Mouse (Mus musculus) neural tube, embryonic 15.5 days (tissue): ENCODE results near the gene 1700010I14Rik. TPM values are rescaled to one million over a fixed set of nuclear protein-coding genes. Genes with fewer than 3 reads are reported as not detected.

Source experiments
- ATAC-seq: fragments of 200-750 bp; cut with Nextera tagmentation; 2 replicates; pipeline ENCODE4 v1.8.0; 2017; ENCODE audit warnings: mild to moderate bottlenecking, moderate TSS enrichment, moderate library complexity; ENCODE audit not compliant: low FRiP score
- H3K27ac ChIP-seq: fragments of 300-500 bp; sonication (generic); replicated peaks from 2 replicates; pipeline ENCODE4 v1.5.1; 2015; ENCODE audit warnings: mild to moderate bottlenecking, inconsistent platforms
- H3K27me3 ChIP-seq: fragments of 300-500 bp; sonication (generic); replicated peaks from 2 replicates; pipeline ENCODE4 v1.6.1; 2015; ENCODE audit warnings: inconsistent platforms
- H3K36me3 ChIP-seq: fragments of 300-500 bp; sonication (generic); 2 replicates; pipeline ENCODE4 v1.6.1; 2015; ENCODE audit warnings: inconsistent platforms
- H3K4me1 ChIP-seq: fragments of 300-500 bp; sonication (generic); 2 replicates; pipeline ENCODE4 v1.6.1; 2015; ENCODE audit warnings: inconsistent platforms
- H3K4me2 ChIP-seq: fragments of 300-500 bp; sonication (generic); 2 replicates; pipeline ENCODE4 v1.6.1; 2015; ENCODE audit warnings: inconsistent platforms, mild to moderate bottlenecking, moderate library complexity
- H3K4me3 ChIP-seq: fragments of 300-500 bp; sonication (generic); replicated peaks from 2 replicates; pipeline ENCODE4 v1.5.1; 2015; ENCODE audit warnings: mild to moderate bottlenecking, inconsistent platforms
- H3K9ac ChIP-seq: fragments of 300-500 bp; sonication (generic); replicated peaks from 2 replicates; pipeline ENCODE4 v1.6.1; 2015; ENCODE audit warnings: mild to moderate bottlenecking, inconsistent platforms
- H3K9me3 ChIP-seq: fragments of 300-500 bp; sonication (generic); replicated peaks from 2 replicates; pipeline ENCODE4 v1.6.1; 2016; ENCODE audit warnings: inconsistent platforms
- WGBS: fragments of 180-500 bp; shearing (Covaris S2); methylation state at CpG from one replicate; pipeline ENCODE4 v1.1.7; 2015; ENCODE audit warnings: mixed read lengths; 5-methylcytosine and 5-hydroxymethylcytosine counted together
- polyA plus RNA-seq: library from polyadenylated mRNA; unstranded; fragments of >200 nt; fragmentation: Nextera tagmentation; extraction: Ambion mirVana; gene quantifications from 2 replicates; pipeline ENCODE4 v1.2.1, GENCODE M21; 2015

Gene 1700010I14Rik
- 2.6 TPM in 2 replicates for polyA plus RNA-seq

- Histone ChIP-seq H3K9me3 (no peaks in the 10 kb centered on the region), H3K27ac (peak within 1 kb of the TSS; percentile 3; the same call in 1 of the 2 replicates), H3K27me3 (no peaks in the 10 kb centered on the region), H3K4me2 (peak within 1 kb of the TSS; percentile 60), H3K9ac (peak within 1 kb of the TSS; percentile 27; the same call in 1 of the 2 replicates), H3K4me3 (peak within 1 kb of the TSS; percentile 42), H3K4me1 (peaks cover 12% of the 10 kb centered on the region), H3K36me3 (0 out of 2 replicates have a peak, but pooled peaks cover 2% of the 10 kb centered on the region)
- peak; percentile 58 for ATAC-seq
- 3% methylated on average over 13 of the region's 13 CpGs for WGBS
Observed at GRCm38 (mm10) chr17:8988119-8988807, at the start of gene 1700010I14Rik. Gene 1700010I14Rik (plus strand): TSS chr17:8988333.

DNA sequence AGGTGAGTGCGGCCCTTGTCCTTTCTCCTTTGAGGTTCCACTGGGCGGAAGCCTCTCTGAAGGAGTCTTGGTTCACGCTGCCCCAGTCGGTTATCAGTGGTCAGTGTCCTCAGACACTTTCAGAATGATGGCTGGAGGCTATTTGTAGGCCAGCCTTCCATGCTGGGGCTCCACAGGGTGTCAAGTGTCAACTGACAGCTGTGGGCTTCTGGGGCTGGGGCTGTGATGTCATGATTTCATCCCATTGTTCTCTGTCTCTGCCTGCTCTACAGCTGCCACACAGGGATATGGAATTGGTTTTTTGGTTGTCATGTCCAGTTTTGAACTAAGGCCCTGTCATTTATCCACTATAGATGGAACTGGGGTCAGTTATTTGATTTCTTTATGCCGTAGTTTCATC is 36.5 kb upstream of the 1700010I14Rik start:
- ATAC-seq = no peak
- WGBS = 82% methylated on average over 5 of the region's 5 CpGs
- Histone ChIP-seq H3K27me3 (no peaks in the 10 kb centered on the region), H3K4me1 (no peaks in the 10 kb centered on the region), H3K27ac (no peak overlapping the region), H3K36me3 (peaks cover 42% of the 10 kb centered on the region), H3K4me3 (no peak overlapping the region), H3K9me3 (no peaks in the 10 kb centered on the region), H3K9ac (no peak overlapping the region), H3K4me2 (no peak overlapping the region)

DNA sequence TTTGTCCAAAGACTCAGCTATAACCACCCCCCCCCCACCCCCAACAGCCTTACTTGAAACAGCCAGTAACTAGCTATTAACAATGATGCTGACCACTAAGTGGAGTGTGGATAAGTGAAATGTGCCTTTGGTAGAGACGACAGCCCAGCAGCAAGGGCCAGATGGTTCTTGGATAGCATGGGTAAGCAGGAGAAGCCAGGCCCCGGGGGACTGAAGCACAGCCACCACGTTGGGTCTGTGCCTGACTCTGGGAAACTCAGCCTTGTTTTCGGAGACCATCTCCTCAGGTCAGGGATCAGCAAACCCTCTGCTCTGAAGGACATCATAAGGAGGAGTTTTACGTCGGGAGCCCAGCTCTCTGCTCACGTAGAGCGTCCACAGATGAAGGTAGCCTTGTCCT is 35.2 kb upstream of the 1700010I14Rik start:
- Histone ChIP-seq H3K9me3 (no peaks in the 10 kb centered on the region), H3K4me3 (no peak overlapping the region), H3K4me1 (no peaks in the 10 kb centered on the region), H3K27me3 (no peaks in the 10 kb centered on the region), H3K4me2 (no peak overlapping the region), H3K9ac (no peak overlapping the region), H3K27ac (no peak overlapping the region), H3K36me3 (peaks cover 42% of the 10 kb centered on the region)
- 87% methylated on average over 8 of the region's 8 CpGs for WGBS
- no peak for ATAC-seq

DNA sequence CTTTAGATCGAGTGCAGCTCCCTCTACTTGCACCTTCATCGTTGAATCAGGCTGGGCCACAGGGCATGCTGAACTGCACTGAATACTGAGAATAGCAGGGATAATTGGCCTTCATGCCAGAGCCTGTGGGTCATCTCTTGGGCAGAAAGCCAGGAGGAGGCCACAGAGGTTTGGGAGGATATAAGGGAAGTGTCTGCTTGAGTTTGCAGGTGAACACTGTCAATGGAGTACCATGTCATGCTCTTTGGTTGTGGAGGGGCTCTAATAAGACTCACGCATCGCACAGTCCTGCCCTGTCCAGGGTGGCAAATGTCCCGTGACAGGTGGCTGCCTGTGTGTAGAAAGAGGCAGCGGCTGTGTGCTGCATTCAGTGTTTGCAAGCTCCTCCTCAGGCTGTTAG is 30.0 kb upstream of the 1700010I14Rik start:
- H3K36me3 ChIP-seq = peaks cover 25% of the 10 kb centered on the region
- no peak overlapping the region for H3K27ac ChIP-seq
- ATAC-seq = no peak
- no peak overlapping the region for H3K9ac ChIP-seq
- H3K27me3 ChIP-seq = no peaks in the 10 kb centered on the region
- H3K4me2 ChIP-seq = no peak overlapping the region
- H3K9me3 ChIP-seq = no peaks in the 10 kb centered on the region
- WGBS = 83% methylated on average over 6 of the region's 6 CpGs
- H3K4me1 ChIP-seq = no peaks in the 10 kb centered on the region
- no peak overlapping the region for H3K4me3 ChIP-seq

- Histone ChIP-seq H3K36me3 (peaks cover 14% of the 10 kb centered on the region; the same call in 1 of the 2 replicates), H3K4me3 (no peak overlapping the region), H3K4me1 (no peaks in the 10 kb centered on the region), H3K9ac (no peak overlapping the region), H3K27ac (no peak overlapping the region), H3K27me3 (no peaks in the 10 kb centered on the region), H3K4me2 (no peak overlapping the region), H3K9me3 (no peaks in the 10 kb centered on the region)
- no peak for ATAC-seq
- WGBS = 61% methylated on average over 4 of the region's 4 CpGs
Observed at GRCm38 (mm10) chr17:8960386-8960785, 27.7 kb upstream of the 1700010I14Rik start.

DNA sequence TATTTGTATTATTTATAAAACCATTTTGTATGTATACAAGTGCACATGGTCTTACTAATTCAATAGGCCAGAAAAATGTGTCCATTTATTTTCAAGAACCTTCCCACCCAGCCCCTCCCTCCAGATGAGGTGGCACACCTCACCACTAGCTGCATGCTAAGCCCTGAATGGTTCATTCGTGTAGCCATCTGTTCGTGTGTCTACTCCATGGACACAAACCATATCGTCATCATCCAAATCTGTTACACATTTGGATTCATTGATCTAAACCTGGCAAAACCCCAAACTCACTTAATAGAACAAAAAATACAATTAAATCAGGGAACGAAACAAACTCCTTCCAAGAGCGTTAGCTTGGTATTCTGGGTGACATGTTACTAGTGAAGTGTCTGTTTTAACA is 27.0 kb upstream of the 1700010I14Rik start:
- 70% methylated on average over 5 of the region's 5 CpGs for WGBS
- ATAC-seq = no peak

DNA sequence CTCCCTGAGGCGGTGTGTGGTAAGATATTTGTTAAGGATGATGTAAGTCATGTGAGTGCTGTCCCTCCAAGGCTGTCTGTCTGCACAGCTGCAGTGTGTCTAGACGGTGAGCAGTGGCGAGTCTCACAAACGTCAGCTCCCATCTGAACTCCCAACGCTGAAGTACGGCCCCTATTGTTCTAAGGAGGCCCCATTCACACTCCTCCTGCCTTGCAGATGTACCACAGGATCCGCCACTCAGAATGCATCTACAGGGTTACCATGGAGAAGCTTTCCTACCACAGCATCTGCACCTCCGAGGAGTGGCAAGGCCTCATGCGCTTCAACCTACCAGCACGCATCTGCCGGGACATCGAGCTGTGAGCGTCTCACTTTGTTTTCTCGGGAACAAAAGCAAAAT is 26.5 kb upstream of the 1700010I14Rik start:
- no peaks in the 10 kb centered on the region for H3K27me3 ChIP-seq
- peaks cover 24% of the 10 kb centered on the region for H3K36me3 ChIP-seq
- 28% methylated on average over 14 of the region's 14 CpGs for WGBS
- no peak for ATAC-seq
- H3K9me3 ChIP-seq = no peaks in the 10 kb centered on the region
- no peak overlapping the region for H3K9ac ChIP-seq
- H3K4me1 ChIP-seq = no peaks in the 10 kb centered on the region
- H3K4me3 ChIP-seq = no peak overlapping the region
- H3K27ac ChIP-seq = no peak overlapping the region
- H3K4me2 ChIP-seq = no peak overlapping the region

More for the DNA sequence above, 27.0 kb upstream of the 1700010I14Rik start:
- no peaks in the 10 kb centered on the region for H3K27me3 ChIP-seq
- no peaks in the 10 kb centered on the region for H3K4me1 ChIP-seq
- no peaks in the 10 kb centered on the region for H3K9me3 ChIP-seq
- H3K27ac ChIP-seq = no peak overlapping the region
- H3K4me2 ChIP-seq = no peak overlapping the region
- H3K36me3 ChIP-seq = peaks cover 19% of the 10 kb centered on the region; the same call in 1 of the 2 replicates
- no peak overlapping the region for H3K9ac ChIP-seq
- no peak overlapping the region for H3K4me3 ChIP-seq

DNA sequence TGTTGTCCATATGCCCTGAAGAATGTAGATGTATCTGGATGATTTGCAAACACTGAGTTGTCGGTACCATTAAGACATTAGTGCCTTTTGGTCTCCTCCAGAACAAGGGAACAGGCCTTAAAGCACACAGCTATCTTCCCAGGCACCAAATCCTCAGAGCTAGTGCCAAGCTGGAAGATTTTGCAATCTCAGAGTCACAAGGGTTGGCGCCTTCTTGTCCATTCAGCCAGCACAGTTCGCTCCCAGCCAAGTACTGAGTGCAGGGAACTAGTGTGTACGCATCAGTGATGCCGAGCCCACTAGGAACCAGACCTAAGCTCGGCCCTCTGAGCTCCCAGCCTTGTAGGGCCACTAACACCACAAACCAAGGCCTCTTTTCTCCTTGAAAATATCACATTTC is 23.0 kb upstream of the 1700010I14Rik start:
- Histone ChIP-seq H3K27me3 (no peaks in the 10 kb centered on the region), H3K4me2 (no peak overlapping the region), H3K4me1 (no peaks in the 10 kb centered on the region), H3K9ac (no peak overlapping the region), H3K27ac (no peak overlapping the region), H3K36me3 (peaks cover 50% of the 10 kb centered on the region), H3K4me3 (no peak overlapping the region), H3K9me3 (no peaks in the 10 kb centered on the region)
- no peak for ATAC-seq
- WGBS = 92% methylated on average over 6 of the region's 6 CpGs

GRCm38 (mm10) chr17:8972152-8972854 is 15.8 kb upstream of the 1700010I14Rik start:
- Histone ChIP-seq H3K9ac (no peak overlapping the region), H3K27me3 (no peaks in the 10 kb centered on the region), H3K4me3 (no peak overlapping the region), H3K27ac (no peak overlapping the region), H3K36me3 (peaks cover 32% of the 10 kb centered on the region), H3K4me2 (no peak overlapping the region), H3K4me1 (0 out of 2 replicates have a peak, but pooled peaks cover 2% of the 10 kb centered on the region), H3K9me3 (no peaks in the 10 kb centered on the region)
- WGBS = 20% methylated on average over 12 of the region's 12 CpGs
- ATAC-seq = no peak

DNA sequence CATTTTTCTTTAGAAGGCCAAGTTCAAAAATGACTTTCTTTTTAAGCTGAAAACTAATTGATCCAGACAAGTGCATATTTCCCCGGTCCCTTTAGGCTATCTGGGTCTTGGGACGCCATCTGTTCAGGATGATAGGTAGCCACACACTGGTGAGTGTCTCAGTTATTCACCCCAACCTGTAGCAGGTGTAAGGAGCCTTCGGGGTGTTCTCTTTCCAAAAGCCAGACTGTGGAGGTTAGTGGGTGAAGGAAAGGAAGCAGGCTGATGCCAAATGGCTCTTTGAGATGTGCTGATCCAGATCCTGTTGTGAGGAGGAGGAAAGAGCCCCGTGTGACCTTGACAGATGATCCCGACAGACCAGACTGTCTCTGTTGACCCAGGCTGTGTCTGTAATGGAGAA is 14.8 kb upstream of the 1700010I14Rik start:
- H3K9ac ChIP-seq = no peak overlapping the region
- H3K27me3 ChIP-seq = no peaks in the 10 kb centered on the region
- H3K27ac ChIP-seq = no peak overlapping the region
- no peak for ATAC-seq
- H3K4me1 ChIP-seq = 0 out of 2 replicates have a peak, but pooled peaks cover 2% of the 10 kb centered on the region
- no peak overlapping the region for H3K4me3 ChIP-seq
- peaks cover 31% of the 10 kb centered on the region for H3K36me3 ChIP-seq
- H3K9me3 ChIP-seq = no peaks in the 10 kb centered on the region
- 76% methylated on average over 5 of the region's 5 CpGs for WGBS
- no peak overlapping the region for H3K4me2 ChIP-seq

GRCm38 (mm10) chr17:8974423-8974822 is 13.7 kb upstream of the 1700010I14Rik start:
- no peak for ATAC-seq
- H3K36me3 ChIP-seq = peaks cover 29% of the 10 kb centered on the region
- 47% methylated on average over 7 of the region's 7 CpGs for WGBS

More at GRCm38 (mm10) chr17:8974423-8974822, 13.7 kb upstream of the 1700010I14Rik start:
- Histone ChIP-seq H3K27ac (no peak overlapping the region), H3K9ac (no peak overlapping the region), H3K4me1 (0 out of 2 replicates have a peak, but pooled peaks cover 2% of the 10 kb centered on the region), H3K9me3 (no peaks in the 10 kb centered on the region), H3K4me2 (no peak overlapping the region), H3K27me3 (no peaks in the 10 kb centered on the region), H3K4me3 (no peak overlapping the region)
